Mouse (Mus musculus) cerebral cortex, adult 2 months (tissue): Measurements from ENCODE around the gene Srarp.

ENCODE experiments used
- WGBS: fragments of 180-500 bp; shearing (Covaris S2); methylation state at CpG from one replicate; pipeline ENCODE4 v1.1.7; 2018; 5-methylcytosine and 5-hydroxymethylcytosine counted together

Srarp gene

DNA sequence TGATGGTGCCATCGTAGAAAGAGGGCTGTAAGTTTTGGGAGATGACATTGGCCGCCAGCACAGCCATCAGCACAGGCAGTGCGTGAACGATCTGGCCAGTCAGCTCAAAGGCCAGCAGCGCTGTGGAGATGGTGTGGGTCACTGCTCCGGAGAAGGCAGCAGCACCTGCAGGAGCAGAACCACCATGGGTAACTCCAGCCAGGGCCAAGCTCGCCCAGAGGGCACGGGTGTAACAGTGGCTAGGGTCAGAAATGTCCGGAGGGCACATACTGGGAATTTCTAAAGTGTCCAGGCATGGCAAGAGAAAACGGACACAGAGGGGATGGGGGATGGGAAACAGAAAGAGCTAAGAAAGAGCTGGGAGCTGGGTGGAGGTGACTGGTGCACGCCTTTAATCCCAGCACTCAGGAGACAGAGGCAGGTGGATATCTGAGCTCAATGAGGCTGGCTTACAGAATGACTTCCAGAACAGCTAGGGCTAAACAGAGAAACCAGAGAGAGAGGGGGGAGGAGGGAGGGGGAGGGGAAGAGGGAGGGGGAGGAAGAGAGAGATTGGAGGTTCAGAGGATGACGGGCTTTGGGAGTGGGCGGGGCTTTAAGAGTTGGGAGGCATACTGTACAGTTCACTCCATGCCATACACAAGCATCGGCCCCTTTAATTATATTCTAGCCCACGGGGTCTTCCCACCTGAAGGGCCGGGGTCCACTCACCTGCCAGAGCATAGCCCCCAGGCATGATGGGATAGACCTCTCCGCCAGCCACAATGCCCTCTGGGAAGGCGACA is 46.3 kb downstream of the Srarp start:
- 80% methylated on average over 18 of the region's 18 CpGs for WGBS

DNA sequence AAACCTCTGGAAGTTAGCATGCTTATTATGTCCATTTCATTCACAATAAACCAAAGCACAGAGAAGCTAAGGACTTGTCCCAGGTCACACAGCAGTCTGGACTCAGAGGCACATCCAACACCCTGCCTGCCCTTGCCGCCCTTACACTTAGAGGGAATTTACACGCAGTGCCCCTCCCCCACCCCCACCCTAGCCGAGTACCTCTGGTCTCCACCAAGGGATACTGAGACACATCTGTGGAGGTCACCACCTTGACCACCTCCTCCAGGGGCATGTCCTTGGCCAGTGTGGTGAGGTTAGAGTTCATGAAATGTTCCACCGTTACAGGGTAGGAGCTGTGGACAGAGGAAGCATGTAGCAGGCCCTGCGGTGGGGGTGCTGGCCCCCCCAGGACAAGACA is 48.0 kb downstream of the Srarp start:
- WGBS, result 63% methylated on average over 5 of the region's 5 CpGs

DNA sequence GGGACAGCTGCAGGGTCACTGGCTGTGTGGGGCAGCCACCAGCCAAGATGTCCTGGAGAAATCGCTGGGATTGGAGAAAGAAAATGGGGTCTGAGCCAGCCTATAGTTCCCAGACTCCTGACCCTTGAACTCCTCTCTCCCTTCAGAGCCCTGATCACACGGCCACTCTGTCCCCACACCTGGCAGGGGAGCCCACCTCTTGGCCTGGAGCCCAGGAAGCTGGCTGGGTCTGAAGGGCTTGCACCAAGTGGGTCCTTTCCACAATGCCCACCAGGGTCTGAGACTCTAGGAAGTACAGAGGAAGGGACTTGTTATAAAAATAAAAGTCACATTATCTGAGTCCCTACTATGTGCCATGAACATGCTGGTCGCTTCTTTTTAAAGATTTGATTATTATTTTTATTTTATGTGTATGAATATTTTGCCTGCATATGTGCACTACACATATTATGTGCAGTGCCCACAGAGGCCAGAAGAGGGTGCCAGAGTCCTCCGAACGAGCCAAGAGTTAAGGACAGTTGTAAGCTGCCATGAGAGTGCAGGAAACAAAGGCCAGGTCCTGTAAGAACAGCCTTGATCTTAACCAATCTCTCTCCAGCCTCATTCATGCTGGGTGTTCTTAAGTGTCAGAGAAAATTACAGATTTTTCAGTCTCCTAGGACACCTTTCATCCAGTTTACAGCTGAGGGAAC is 48.7 kb downstream of the Srarp start:
- 15% methylated on average over 5 of the region's 5 CpGs for WGBS

DNA sequence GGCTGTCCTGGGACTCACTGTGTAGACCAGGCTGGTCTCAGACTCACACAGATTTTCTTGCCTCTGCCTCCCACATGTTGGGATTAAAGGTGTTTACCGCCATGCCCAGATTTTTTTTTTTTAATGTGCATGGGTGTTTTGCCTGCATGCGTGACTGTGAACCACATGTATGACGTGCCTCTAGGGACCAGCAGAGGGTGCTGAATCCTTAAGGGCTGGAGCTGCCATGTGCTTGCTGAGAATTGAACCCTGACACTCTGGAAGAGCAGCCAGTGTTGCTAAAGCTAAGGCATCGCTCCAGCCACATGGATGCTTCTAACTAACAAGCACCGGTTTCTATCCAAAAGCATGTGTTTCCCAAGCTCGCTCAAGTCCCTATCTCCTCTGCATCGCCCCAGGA is 49.8 kb downstream of the Srarp start:
- WGBS, result 78% methylated on average over 7 of the region's 7 CpGs

DNA sequence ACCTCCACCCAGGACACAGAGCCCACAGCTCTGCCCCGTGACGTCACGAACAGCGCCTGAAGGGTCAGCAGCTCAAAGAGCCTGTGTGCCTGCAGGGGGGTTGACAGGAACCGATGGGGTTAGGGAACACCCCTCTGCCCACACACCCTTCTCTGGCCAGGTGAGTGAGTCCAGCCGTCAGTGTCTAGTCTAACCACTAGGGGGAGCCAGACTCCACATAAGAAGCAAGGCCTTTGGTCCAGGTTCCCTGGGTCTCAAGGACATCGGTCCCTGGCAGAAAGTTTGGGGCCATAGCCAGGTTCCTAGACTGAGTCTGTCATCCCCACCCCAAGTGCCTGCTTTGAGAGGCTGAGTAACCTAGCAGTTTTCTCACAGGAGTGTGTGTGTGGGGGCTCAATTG is 50.6 kb downstream of the Srarp start:
- WGBS, result 0% methylated on average over 7 of the region's 7 CpGs
